Mouse (Mus musculus) olfactory bulb, adult 2 months (tissue): Measurements from ENCODE around the gene Spata31d1b.

Experiments
- CTCF ChIP-seq: fragments of 200-500 bp; IDR thresholded peaks from 2 replicates; pipeline ENCODE4 v1.5.1; 2012; ENCODE audit warnings: low read depth, mild to moderate bottlenecking, low read length, moderate library complexity; ENCODE audit not compliant: insufficient read depth
- POLR2A ChIP-seq: fragments of 200-500 bp; IDR thresholded peaks from 2 replicates; pipeline ENCODE4 v1.6.1; 2012; ENCODE audit warnings: mild to moderate bottlenecking, low read depth, low read length, moderate library complexity; ENCODE audit not compliant: insufficient read depth

- no peak for TF ChIP-seq CTCF
- no peak for TF ChIP-seq POLR2A
Measured at GRCm38 (mm10) chr13:59674215-59674614, 37.9 kb upstream of the Spata31d1b start.
